Mouse (Mus musculus): ENCODE results near the gene St3gal6. TPM values are rescaled to one million over a fixed set of nuclear protein-coding genes. Genes with fewer than 3 reads are reported as not detected.

St3gal6 gene
- total RNA-seq (2021) = 100 to 1,000 TPM; 133 to 134 TPM
- long read RNA-seq, experiment 1, full-length matches to known transcripts = 5 of 43 reads
- long read RNA-seq, experiment 1, partial matches to known transcripts = 9 of 43 reads
- long read RNA-seq, experiment 1, other reads (novel, unspliced or antisense) = 29 of 43 reads
- long read RNA-seq, experiment 2, full-length matches to known transcripts = 7 of 46 reads
- long read RNA-seq, experiment 2, partial matches to known transcripts = 13 of 46 reads
- long read RNA-seq, experiment 2, other reads (novel, unspliced or antisense) = 26 of 46 reads

- intact Hi-C loops (cut with DNase I) = loop anchor here (5.0 kb wide), 2 partner anchors 37 to 98 kb away; no protein-coding TSS in a partner anchor
- DNase-seq = no peak
Observed at GRCm38 (mm10) chr16:58523972-58524850, at the start of gene St3gal6. St3gal6 (minus strand) TSS chr16:58524243.

GRCm38 (mm10) chr16:58570694-58571264, 46.7 kb upstream of the St3gal6 start:
- intact Hi-C loops (cut with DNase I) = no loop called here
- DNase-seq = no peak

GRCm38 (mm10) chr16:58561196-58561595, 37.2 kb upstream of the St3gal6 start:
- no peak for DNase-seq
- intact Hi-C loops (cut with DNase I) = no loop called here

GRCm38 (mm10) chr16:58556067-58556830, 32.2 kb upstream of the St3gal6 start:
- DNase-seq = no peak

GRCm38 (mm10) chr16:58554673-58555072, 30.6 kb upstream of the St3gal6 start:
- no peak for DNase-seq
- intact Hi-C loops (cut with DNase I) = no loop called here

More at GRCm38 (mm10) chr16:58556067-58556830, 32.2 kb upstream of the St3gal6 start:
- intact Hi-C loops (cut with DNase I) = no loop called here

GRCm38 (mm10) chr16:58548042-58548441, 24.0 kb upstream of the St3gal6 start:
- intact Hi-C loops (cut with DNase I) = no loop called here
- no peak for DNase-seq

GRCm38 (mm10) chr16:58546128-58546527, 22.1 kb upstream of the St3gal6 start:
- DNase-seq = no peak

GRCm38 (mm10) chr16:58539490-58539889, 15.4 kb upstream of the St3gal6 start:
- no peak for DNase-seq
- intact Hi-C loops (cut with DNase I) = no loop called here

More at GRCm38 (mm10) chr16:58546128-58546527, 22.1 kb upstream of the St3gal6 start:
- intact Hi-C loops (cut with DNase I) = no loop called here

- intact Hi-C loops (cut with DNase I) = no loop called here
- DNase-seq = no peak
Observed at GRCm38 (mm10) chr16:58539011-58539410, 15.0 kb upstream of the St3gal6 start.

- DNase-seq = no peak
Observed at GRCm38 (mm10) chr16:58536076-58536475, 12.0 kb upstream of the St3gal6 start.

GRCm38 (mm10) chr16:58535236-58535635, 11.2 kb upstream of the St3gal6 start:
- DNase-seq = no peak
- intact Hi-C loops (cut with DNase I) = no loop called here

More at GRCm38 (mm10) chr16:58536076-58536475, 12.0 kb upstream of the St3gal6 start:
- intact Hi-C loops (cut with DNase I) = loop anchor here (1.0 kb wide), 1 partner anchor 18 kb away; no protein-coding TSS in a partner anchor

GRCm38 (mm10) chr16:58534245-58535142, 10.5 kb upstream of the St3gal6 start:
- no peak for DNase-seq
- intact Hi-C loops (cut with DNase I) = no loop called here

GRCm38 (mm10) chr16:58533742-58534141, 9.7 kb upstream of the St3gal6 start:
- intact Hi-C loops (cut with DNase I) = no loop called here
- no peak for DNase-seq

GRCm38 (mm10) chr16:58533254-58533653, 9.2 kb upstream of the St3gal6 start:
- no peak for DNase-seq
- intact Hi-C loops (cut with DNase I) = no loop called here

GRCm38 (mm10) chr16:58532511-58532910, 8.5 kb upstream of the St3gal6 start:
- no peak for DNase-seq
- intact Hi-C loops (cut with DNase I) = no loop called here

- no peak for DNase-seq
- intact Hi-C loops (cut with DNase I) = no loop called here
Observed at GRCm38 (mm10) chr16:58527817-58528216, 3.8 kb upstream of the St3gal6 start.

GRCm38 (mm10) chr16:58526729-58527128, 2.7 kb upstream of the St3gal6 start:
- intact Hi-C loops (cut with DNase I) = no loop called here
- no peak for DNase-seq

GRCm38 (mm10) chr16:58525832-58526231, 1.8 kb upstream of the St3gal6 start:
- DNase-seq = no peak
- intact Hi-C loops (cut with DNase I) = no loop called here
